Mouse (Mus musculus) lung, embryonic 15.5 days (tissue): Measurements from ENCODE around the gene Siglecg. TPM values are rescaled to one million over a fixed set of nuclear protein-coding genes. Genes with fewer than 3 reads are reported as not detected.
"Not testable (repeated sequence)": the region's sequence is repeated elsewhere in the genome, so short reads cannot be mapped to it uniquely, and the experiment has no call there.

ENCODE experiments used
- ATAC-seq: fragments of 200-750 bp; cut with Nextera tagmentation; 2 replicates; pipeline ENCODE4 v1.8.0; 2017; ENCODE audit warnings: moderate number of reproducible peaks, borderline replicate concordance; ENCODE audit not compliant: low FRiP score, low TSS enrichment; ENCODE audit errors: extremely low read depth
- H3K27ac ChIP-seq: fragments of 300-500 bp; sonication (generic); 2 replicates; pipeline ENCODE4 v1.5.1; 2015; ENCODE audit warnings: moderate library complexity, mild to moderate bottlenecking, inconsistent platforms
- H3K27me3 ChIP-seq: fragments of 300-500 bp; sonication (generic); 2 replicates; pipeline ENCODE4 v1.6.1; 2015; ENCODE audit warnings: inconsistent platforms
- H3K36me3 ChIP-seq: fragments of 300-500 bp; sonication (generic); 2 replicates; pipeline ENCODE4 v1.6.1; 2015; ENCODE audit warnings: inconsistent platforms
- H3K4me1 ChIP-seq: fragments of 300-500 bp; sonication (generic); 2 replicates; pipeline ENCODE4 v1.6.1; 2015; ENCODE audit warnings: inconsistent platforms
- H3K4me2 ChIP-seq: fragments of 300-500 bp; sonication (generic); 2 replicates; pipeline ENCODE4 v1.6.1; 2015; ENCODE audit warnings: inconsistent platforms, mild to moderate bottlenecking, moderate library complexity
- H3K4me3 ChIP-seq: fragments of 300-500 bp; sonication (generic); 2 replicates; pipeline ENCODE4 v1.5.1; 2015; ENCODE audit warnings: mild to moderate bottlenecking, inconsistent platforms
- H3K9ac ChIP-seq: fragments of 300-500 bp; sonication (generic); 2 replicates; pipeline ENCODE4 v1.6.1; 2015; ENCODE audit warnings: inconsistent platforms
- H3K9me3 ChIP-seq: fragments of 300-500 bp; sonication (generic); 2 replicates; pipeline ENCODE4 v1.6.1; 2016; ENCODE audit warnings: inconsistent platforms
- WGBS: fragments of 180-500 bp; shearing (Covaris S2); methylation state at CpG from one replicate; pipeline ENCODE4 v1.1.7; 2015; 5-methylcytosine and 5-hydroxymethylcytosine counted together
- polyA plus RNA-seq: library from polyadenylated mRNA; unstranded; fragments of >200 nt; fragmentation: Nextera tagmentation; extraction: Ambion mirVana; gene quantifications from 2 replicates; pipeline ENCODE4 v1.2.1, GENCODE M21; 2015

Gene Siglecg
- polyA plus RNA-seq, result 0.35 and 0.45 TPM in 2 replicates

DNA sequence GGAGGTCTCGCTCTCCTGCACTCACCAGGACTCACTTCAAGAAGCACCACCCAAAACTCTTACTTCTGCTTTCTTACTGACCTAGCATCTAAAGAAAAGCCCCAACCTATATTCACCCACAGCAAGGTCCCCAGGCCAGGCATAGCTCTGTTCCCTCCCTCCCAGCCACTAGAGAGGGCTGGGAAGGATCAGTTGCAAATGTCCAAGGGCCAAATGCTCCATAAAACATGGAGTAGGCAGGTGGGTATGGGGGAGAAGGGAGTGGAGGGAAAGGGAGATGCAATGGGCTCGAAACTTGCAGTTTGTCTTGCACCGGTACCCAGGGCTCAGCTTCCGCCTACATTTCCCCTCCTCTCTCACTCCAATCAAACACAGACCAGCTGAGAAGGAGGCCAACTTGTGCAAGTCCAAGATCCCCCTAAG is at the start of gene Siglecg:
TSS of gene Siglecg (plus strand) at position 74 of the 423 bp plus-strand sequence.
- Histone ChIP-seq H3K4me3 (no peak within 1 kb of the TSS), H3K27ac (no peak within 1 kb of the TSS), H3K4me1 (no peaks in the 10 kb centered on the region), H3K36me3 (no peaks in the 10 kb centered on the region), H3K9me3 (no peaks in the 10 kb centered on the region), H3K4me2 (no peak within 1 kb of the TSS), H3K27me3 (no peaks in the 10 kb centered on the region), H3K9ac (no peak within 1 kb of the TSS)
- ATAC-seq, result no peak
- 69% methylated on average over 4 of the region's 4 CpGs for WGBS

DNA sequence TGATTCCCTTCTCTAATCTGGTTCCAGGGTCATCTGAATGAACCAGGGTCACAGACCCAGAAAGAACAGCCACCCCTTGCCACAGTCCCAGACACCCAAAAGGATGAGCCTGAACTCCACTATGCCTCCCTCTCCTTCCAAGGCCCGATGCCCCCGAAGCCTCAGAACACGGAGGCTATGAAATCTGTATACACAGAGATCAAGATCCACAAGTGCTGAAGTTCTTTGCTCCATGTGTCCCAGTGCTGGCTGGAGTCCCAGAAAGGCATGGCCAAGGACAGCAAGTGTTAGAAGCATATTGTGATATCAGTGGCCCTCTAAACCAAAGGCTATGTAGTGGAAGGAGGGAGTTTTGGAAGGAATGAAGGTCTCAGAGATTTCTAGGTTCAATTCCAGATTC is 49.4 kb upstream of the Siglecg start:
- no peaks in the 10 kb centered on the region for H3K27me3 ChIP-seq
- no peak overlapping the region for H3K4me3 ChIP-seq
- no peak overlapping the region for H3K4me2 ChIP-seq
- H3K27ac ChIP-seq, result no peak overlapping the region
- no peaks in the 10 kb centered on the region for H3K4me1 ChIP-seq
- no peak for ATAC-seq
- no peaks in the 10 kb centered on the region for H3K36me3 ChIP-seq
- WGBS, result 77% methylated on average over 3 of the region's 3 CpGs
- no peak overlapping the region for H3K9ac ChIP-seq
- no peaks in the 10 kb centered on the region for H3K9me3 ChIP-seq

DNA sequence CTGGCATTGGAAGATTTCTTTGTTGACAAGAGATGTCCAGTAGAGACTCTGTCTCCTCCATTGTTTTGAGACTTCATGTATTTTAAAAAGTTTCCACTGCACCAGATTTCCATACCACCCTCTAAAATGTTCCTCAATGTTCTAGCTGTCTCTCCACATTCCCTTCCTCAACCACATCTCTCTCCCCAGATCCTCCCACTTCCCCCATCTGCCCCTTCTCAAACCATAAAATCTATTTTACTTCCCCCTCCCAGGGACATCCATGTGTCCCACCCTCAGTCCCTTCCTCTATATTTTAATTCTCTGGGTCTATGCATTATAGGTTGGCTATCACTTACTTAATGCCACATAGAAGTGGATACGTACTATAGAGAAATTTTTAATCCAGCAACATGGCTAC is 46.6 kb upstream of the Siglecg start:
- no peak overlapping the region for H3K27ac ChIP-seq
- no peak overlapping the region for H3K4me3 ChIP-seq
- no peaks in the 10 kb centered on the region for H3K27me3 ChIP-seq
- no peak for ATAC-seq
- H3K9ac ChIP-seq, result no peak overlapping the region
- H3K9me3 ChIP-seq, result no peaks in the 10 kb centered on the region
- H3K36me3 ChIP-seq, result no peaks in the 10 kb centered on the region
- H3K4me2 ChIP-seq, result no peak overlapping the region
- WGBS, result 77% methylated on average over 1 of the region's 1 CpGs
- H3K4me1 ChIP-seq, result no peaks in the 10 kb centered on the region

DNA sequence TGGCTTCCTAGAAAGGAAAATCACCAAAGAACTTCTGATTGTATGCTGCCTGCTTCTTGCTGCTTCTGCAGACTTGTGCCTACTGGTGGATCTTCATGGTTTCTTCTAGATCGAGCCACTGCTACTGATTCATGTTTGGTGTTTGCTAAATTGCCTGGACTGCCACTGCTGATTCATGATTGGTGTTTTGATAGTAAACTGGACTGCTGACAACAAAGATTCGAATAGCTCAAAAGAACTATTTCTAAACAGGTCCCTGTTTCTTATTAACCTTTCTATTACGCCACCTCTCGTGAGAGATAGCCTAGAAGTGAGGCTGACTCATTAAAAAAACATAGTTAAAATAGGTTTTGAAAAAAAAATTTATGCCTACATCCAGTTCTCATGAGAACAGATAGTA is 46.0 kb upstream of the Siglecg start:
- no peaks in the 10 kb centered on the region for H3K9me3 ChIP-seq
- H3K27me3 ChIP-seq, result no peaks in the 10 kb centered on the region
- no peak overlapping the region for H3K9ac ChIP-seq
- no peak overlapping the region for H3K27ac ChIP-seq
- no peak overlapping the region for H3K4me3 ChIP-seq
- no peak overlapping the region for H3K4me2 ChIP-seq
- H3K4me1 ChIP-seq, result no peaks in the 10 kb centered on the region
- no peak for ATAC-seq
- WGBS, result 68% methylated on average over 4 of the region's 4 CpGs
- no peaks in the 10 kb centered on the region for H3K36me3 ChIP-seq

DNA sequence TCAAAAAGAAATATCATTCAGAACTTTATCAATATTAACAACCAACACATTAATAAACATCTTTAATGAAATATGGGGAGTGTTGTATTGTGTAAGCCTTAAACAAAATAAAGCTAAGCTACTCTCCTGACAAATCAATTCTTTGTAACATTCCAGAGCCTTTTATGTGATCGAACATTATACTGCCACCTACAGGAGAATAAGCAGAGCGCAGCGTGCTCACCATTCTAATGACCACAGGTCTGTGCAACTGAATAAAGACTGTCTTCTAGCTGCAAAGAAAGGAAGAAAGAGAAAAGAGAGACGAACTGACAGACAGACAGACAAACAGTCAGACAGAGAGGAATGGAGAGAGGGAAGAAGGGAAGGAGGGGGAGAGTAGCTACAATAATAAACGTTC is 29.8 kb upstream of the Siglecg start:
- H3K9ac ChIP-seq, result no peak overlapping the region
- no peak overlapping the region for H3K4me3 ChIP-seq
- no peak overlapping the region for H3K27ac ChIP-seq
- H3K27me3 ChIP-seq, result no peaks in the 10 kb centered on the region
- no peaks in the 10 kb centered on the region for H3K9me3 ChIP-seq
- no peaks in the 10 kb centered on the region for H3K36me3 ChIP-seq
- 18% methylated on average over 5 of the region's 5 CpGs for WGBS
- H3K4me1 ChIP-seq, result no peaks in the 10 kb centered on the region
- no peak for ATAC-seq
- no peak overlapping the region for H3K4me2 ChIP-seq

DNA sequence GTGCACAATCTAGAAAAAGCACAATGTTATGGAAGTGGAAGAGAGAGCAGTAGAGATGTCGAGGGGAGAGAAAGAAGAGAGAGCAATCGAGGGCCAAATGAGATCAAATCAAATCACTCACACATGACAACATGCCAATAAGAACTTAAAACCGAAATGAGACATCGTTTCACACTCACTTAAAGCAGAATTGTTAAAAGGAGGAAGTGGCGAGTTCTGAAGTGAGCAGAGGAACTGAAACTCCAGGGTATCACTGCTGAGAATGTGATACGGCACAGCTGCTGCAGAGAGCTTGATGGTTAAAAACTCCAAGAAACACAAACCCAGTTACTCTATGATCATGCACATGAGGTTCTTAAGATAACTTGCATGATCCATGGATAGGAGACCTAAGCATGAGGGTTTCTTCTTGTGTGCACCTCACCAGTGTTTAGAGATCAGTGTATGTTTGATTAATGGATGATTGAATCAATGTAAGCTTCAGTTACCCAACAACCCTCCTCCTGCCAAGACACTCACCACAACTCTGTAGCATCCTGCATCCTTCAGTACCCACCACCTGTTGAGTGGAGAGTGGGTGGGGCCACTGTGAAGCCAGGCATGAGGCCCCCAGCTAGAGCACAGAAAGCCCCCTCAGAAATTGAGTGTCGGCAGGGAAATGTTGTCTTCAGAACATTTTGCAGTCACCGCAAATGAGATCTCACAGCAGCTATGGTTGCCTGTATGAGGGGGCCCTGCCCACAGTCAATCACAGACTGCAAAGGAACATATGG is 15.5 kb upstream of the Siglecg start:
- Histone ChIP-seq H3K36me3 (no peaks in the 10 kb centered on the region), H3K4me3 (no peak overlapping the region), H3K4me1 (no peaks in the 10 kb centered on the region), H3K9me3 (no peaks in the 10 kb centered on the region), H3K27me3 (no peaks in the 10 kb centered on the region), H3K4me2 (no peak overlapping the region), H3K9ac (no peak overlapping the region), H3K27ac (no peak overlapping the region)
- ATAC-seq, result no peak
- 66% methylated on average over 8 of the region's 8 CpGs for WGBS

DNA sequence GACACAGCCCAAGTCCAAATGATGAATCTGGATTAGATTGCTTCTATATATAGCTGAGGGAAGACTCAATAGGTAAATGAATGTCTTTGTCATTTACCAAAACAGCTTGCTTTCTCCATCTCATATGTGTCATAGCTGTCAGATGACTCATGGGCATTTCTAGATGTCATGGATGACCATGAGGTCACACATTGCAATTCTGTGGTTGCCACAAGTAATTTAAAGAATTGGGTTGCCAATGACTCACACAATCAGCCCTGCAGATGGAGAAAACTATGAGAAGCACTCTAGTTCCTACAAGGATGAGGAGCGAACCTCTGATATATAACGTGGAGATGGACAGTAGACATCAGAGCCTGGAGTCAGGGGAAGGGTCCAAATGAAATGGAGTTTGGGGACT is 8.5 kb upstream of the Siglecg start:
- H3K9me3 ChIP-seq, result no peaks in the 10 kb centered on the region
- no peaks in the 10 kb centered on the region for H3K4me1 ChIP-seq
- H3K4me2 ChIP-seq, result no peak overlapping the region
- H3K36me3 ChIP-seq, result no peaks in the 10 kb centered on the region
- H3K27ac ChIP-seq, result no peak overlapping the region
- 71% methylated on average over 2 of the region's 2 CpGs for WGBS
- no peak for ATAC-seq
- no peaks in the 10 kb centered on the region for H3K27me3 ChIP-seq
- H3K9ac ChIP-seq, result no peak overlapping the region
- H3K4me3 ChIP-seq, result no peak overlapping the region

DNA sequence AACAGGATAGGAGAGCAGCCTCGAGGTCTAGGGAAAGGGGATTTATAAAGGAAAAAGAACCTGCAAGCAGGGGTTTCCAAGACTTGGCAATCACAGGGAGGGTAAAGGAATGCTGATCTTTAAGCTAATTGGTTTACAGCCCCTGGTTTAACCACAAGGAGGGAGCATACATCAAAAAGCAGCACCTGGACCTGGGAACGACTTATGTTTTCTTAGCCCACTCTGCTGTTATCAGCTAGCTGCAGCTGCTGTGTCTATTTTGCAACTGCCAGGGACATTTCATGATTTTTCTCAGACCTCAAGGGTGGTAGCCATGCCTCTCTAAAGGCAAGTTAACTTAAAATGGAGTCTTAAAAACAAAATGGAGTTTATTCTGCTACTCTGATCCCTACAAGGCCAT is 5.3 kb upstream of the Siglecg start:
- H3K9me3 ChIP-seq, result no peaks in the 10 kb centered on the region
- no peak overlapping the region for H3K4me3 ChIP-seq
- no peak overlapping the region for H3K27ac ChIP-seq
- 19% methylated on average over 2 of the region's 2 CpGs for WGBS
- no peak overlapping the region for H3K4me2 ChIP-seq
- H3K9ac ChIP-seq, result no peak overlapping the region
- no peak for ATAC-seq
- H3K27me3 ChIP-seq, result no peaks in the 10 kb centered on the region
- H3K4me1 ChIP-seq, result no peaks in the 10 kb centered on the region
- no peaks in the 10 kb centered on the region for H3K36me3 ChIP-seq

DNA sequence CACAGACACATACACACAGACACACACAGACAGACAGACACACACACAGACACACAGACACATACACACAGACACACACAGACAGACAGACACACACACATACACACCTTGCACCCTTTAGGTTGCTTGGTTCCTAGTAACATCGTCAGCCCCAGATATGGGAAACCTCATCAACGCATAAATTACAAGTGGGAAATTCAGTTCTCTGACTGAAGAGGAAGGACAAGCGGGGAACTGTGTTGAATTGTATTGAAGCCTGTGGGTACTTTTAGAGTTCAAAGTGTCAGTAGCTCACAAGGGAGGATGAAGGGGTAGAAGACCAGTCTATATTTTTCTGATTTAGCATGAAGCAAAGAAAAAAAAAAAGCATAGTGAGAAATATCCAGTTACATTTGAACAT is 431 bp upstream of the Siglecg start:
- Histone ChIP-seq H3K27me3 (no peaks in the 10 kb centered on the region), H3K4me2 (no peak overlapping the region), H3K4me3 (no peak overlapping the region), H3K27ac (no peak overlapping the region), H3K36me3 (no peaks in the 10 kb centered on the region), H3K9me3 (no peaks in the 10 kb centered on the region), H3K4me1 (no peaks in the 10 kb centered on the region), H3K9ac (no peak overlapping the region)
- WGBS, result 75% methylated on average over 3 of the region's 3 CpGs
- ATAC-seq, result no peak

DNA sequence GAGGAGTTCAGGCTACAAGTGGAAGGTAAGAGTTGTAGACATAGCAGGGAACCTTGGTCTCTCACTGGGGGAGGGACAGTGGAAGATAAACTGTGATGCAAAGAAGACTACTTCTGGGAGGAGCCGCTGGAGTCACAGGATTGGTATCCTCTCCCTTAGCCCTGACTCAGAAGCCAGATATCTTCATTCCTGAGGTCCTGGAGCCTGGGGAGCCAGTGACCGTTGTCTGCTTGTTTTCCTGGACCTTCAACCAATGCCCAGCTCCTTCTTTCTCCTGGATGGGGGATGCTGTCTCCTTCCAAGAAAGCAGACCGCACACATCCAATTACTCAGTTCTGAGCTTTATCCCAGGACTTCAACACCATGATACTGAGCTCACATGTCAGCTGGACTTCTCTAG is 1.1 kb downstream of the Siglecg start:
- Histone ChIP-seq H3K4me1 (no peaks in the 10 kb centered on the region), H3K27me3 (no peaks in the 10 kb centered on the region), H3K9me3 (no peaks in the 10 kb centered on the region), H3K9ac (no peak overlapping the region), H3K4me3 (no peak overlapping the region), H3K4me2 (no peak overlapping the region), H3K27ac (no peak overlapping the region), H3K36me3 (no peaks in the 10 kb centered on the region)
- WGBS, result 65% methylated on average over 3 of the region's 3 CpGs
- ATAC-seq, result no peak

DNA sequence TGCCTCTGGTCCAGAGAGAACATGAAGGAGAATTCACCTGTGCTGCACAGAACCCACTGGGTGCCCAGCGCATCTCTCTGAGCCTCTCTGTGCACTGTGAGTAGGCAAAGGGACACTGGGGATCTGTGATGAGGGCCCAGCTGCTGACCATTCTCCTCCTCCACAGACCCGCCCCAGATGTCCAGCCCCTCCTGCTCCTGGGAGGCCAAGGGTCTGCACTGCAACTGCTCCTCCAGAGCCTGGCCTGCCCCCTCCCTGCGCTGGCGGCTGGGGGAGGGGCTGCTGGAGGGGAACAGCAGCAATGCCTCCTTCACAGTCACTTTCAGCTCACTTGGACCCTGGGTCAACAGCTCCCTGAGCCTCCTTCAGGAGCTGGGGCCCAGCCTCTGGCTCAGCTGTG is 3.7 kb downstream of the Siglecg start:
- H3K27me3 ChIP-seq, H3K9me3 ChIP-seq, H3K27ac ChIP-seq, ATAC-seq, H3K4me1 ChIP-seq, H3K4me2 ChIP-seq, H3K4me3 ChIP-seq, H3K9ac ChIP-seq, H3K36me3 ChIP-seq: not testable (repeated sequence)
- WGBS, result 25% methylated on average over 4 of the region's 4 CpGs

DNA sequence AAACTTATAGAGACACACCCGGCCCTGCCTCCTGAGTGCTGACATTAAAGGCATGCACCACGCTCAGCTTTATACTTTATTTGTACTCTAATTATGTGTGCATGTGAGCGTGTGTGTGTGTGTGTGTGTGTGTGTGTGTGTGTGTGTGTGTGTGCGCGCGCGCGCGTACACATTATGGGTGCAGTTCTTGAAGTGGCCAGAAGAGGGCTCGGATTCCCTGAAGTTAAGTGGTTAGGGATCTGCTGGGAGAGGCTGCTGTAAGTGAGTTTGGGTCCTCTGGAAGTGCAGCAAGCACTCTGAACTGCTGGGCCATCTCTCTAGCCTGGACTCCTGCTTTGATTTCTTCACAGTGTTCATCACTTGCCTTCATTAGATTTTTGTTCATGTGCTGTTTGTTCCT is 9.3 kb downstream of the Siglecg start:
- H3K27me3 ChIP-seq, result no peaks in the 10 kb centered on the region
- H3K9ac ChIP-seq, result no peak overlapping the region
- no peak overlapping the region for H3K27ac ChIP-seq
- H3K9me3 ChIP-seq, result no peaks in the 10 kb centered on the region
- no peaks in the 10 kb centered on the region for H3K36me3 ChIP-seq
- H3K4me1 ChIP-seq, result no peaks in the 10 kb centered on the region
- no peak for ATAC-seq
- no peak overlapping the region for H3K4me3 ChIP-seq
- WGBS, result 84% methylated on average over 10 of the region's 10 CpGs
- no peak overlapping the region for H3K4me2 ChIP-seq
